Mouse (Mus musculus): ENCODE measurements around the gene Clstn1. TPM values are rescaled to one million over a fixed set of nuclear protein-coding genes. Genes with fewer than 3 reads are reported as not detected.

Gene Clstn1
- total and polyA plus RNA-seq, 2 experiments from 2014 or later: 14.3 to 37.9 TPM

GRCm38 (mm10) chr4:149590200-149590599, 3.9 kb downstream of the Clstn1 start:
- Histone ChIP-seq H3K4me1 (ENCODE audit: control insufficient read depth, insufficient read depth) (peaks cover 6% of the 10 kb centered on the region; the same call in 1 of the 2 replicates), H3K27me3 (ENCODE audit: control insufficient read depth, insufficient read depth, low read length) (peaks cover 33% of the 10 kb centered on the region), H3K9ac (replicated peaks; ENCODE audit: low read depth, low read length) (no peak overlapping the region), H3K9me3 (replicated peaks; ENCODE audit: control insufficient read depth, low read length) (no peaks in the 10 kb centered on the region), H3K36me3 (replicated peaks; ENCODE audit: control insufficient read depth, insufficient read depth, low read length) (no peaks in the 10 kb centered on the region), H3K27ac (ENCODE audit: low read depth) (no peak overlapping the region), H3K4me3 (ENCODE audit: low read depth, low read length) (no peak overlapping the region), H3K4me2 (ENCODE audit: low read depth, low read length) (no peak overlapping the region)
- TF ChIP-seq CTCF (IDR thresholded peaks at IDR 0.05; ENCODE audit: low read depth) (no peak), EP300 (IDR thresholded peaks at IDR 0.05; ENCODE audit: low read depth) (no peak)
- 78% methylated on average over 1 of the region's 1 CpGs for WGBS
- ATAC-seq (ENCODE audit: insufficient read depth, low read depth): no peak
- DNase-seq (ENCODE audit: low spot score): no peak

GRCm38 (mm10) chr4:149591486-149591885, 5.2 kb downstream of the Clstn1 start:
- WGBS: 85% methylated on average over 2 of the region's 2 CpGs
- DNase-seq (ENCODE audit: low spot score): no peak
- Histone ChIP-seq H3K4me3 (ENCODE audit: low read depth, low read length) (no peak overlapping the region), H3K9ac (replicated peaks; ENCODE audit: low read depth, low read length) (no peak overlapping the region), H3K27ac (ENCODE audit: low read depth) (no peak overlapping the region), H3K4me2 (ENCODE audit: low read depth, low read length) (no peak overlapping the region), H3K9me3 (replicated peaks; ENCODE audit: control insufficient read depth, low read length) (no peaks in the 10 kb centered on the region), H3K4me1 (ENCODE audit: control insufficient read depth, insufficient read depth) (peaks cover 6% of the 10 kb centered on the region; the same call in 1 of the 2 replicates), H3K36me3 (replicated peaks; ENCODE audit: control insufficient read depth, insufficient read depth, low read length) (no peaks in the 10 kb centered on the region), H3K27me3 (ENCODE audit: control insufficient read depth, insufficient read depth, low read length) (peaks cover 24% of the 10 kb centered on the region)
- ATAC-seq (ENCODE audit: insufficient read depth, low read depth): no peak
- TF ChIP-seq CTCF (IDR thresholded peaks at IDR 0.05; ENCODE audit: low read depth) (peak; percentile 35), EP300 (IDR thresholded peaks at IDR 0.05; ENCODE audit: low read depth) (no peak)

GRCm38 (mm10) chr4:149594913-149595581, 8.8 kb downstream of the Clstn1 start:
- no peak for ATAC-seq (ENCODE audit: insufficient read depth, low read depth)
- DNase-seq (ENCODE audit: low spot score): no peak
- H3K9ac ChIP-seq (replicated peaks; ENCODE audit: low read depth, low read length): no peak overlapping the region
- H3K36me3 ChIP-seq (replicated peaks; ENCODE audit: control insufficient read depth, insufficient read depth, low read length): no peaks in the 10 kb centered on the region
- H3K27ac ChIP-seq (ENCODE audit: low read depth): no peak overlapping the region
- no peaks in the 10 kb centered on the region for H3K4me1 ChIP-seq (ENCODE audit: control insufficient read depth, insufficient read depth)
- H3K27me3 ChIP-seq (ENCODE audit: control insufficient read depth, insufficient read depth, low read length): peaks cover 20% of the 10 kb centered on the region; the same call in 1 of the 2 replicates
- H3K9me3 ChIP-seq (replicated peaks; ENCODE audit: control insufficient read depth, low read length): no peaks in the 10 kb centered on the region
- WGBS: 82% methylated on average over 9 of the region's 9 CpGs
- TF ChIP-seq CTCF (IDR thresholded peaks at IDR 0.05; ENCODE audit: low read depth) (no peak), EP300 (IDR thresholded peaks at IDR 0.05; ENCODE audit: low read depth) (no peak)
- no peak overlapping the region for H3K4me3 ChIP-seq (ENCODE audit: low read depth, low read length)
- H3K4me2 ChIP-seq (ENCODE audit: low read depth, low read length): no peak overlapping the region

GRCm38 (mm10) chr4:149597641-149598208, 11.5 kb downstream of the Clstn1 start:
- DNase-seq (ENCODE audit: low spot score): no peak
- H3K4me3 ChIP-seq (ENCODE audit: low read depth, low read length): no peak overlapping the region
- H3K27ac ChIP-seq (ENCODE audit: low read depth): no peak overlapping the region
- H3K27me3 ChIP-seq (ENCODE audit: control insufficient read depth, insufficient read depth, low read length): peaks cover 28% of the 10 kb centered on the region
- H3K9me3 ChIP-seq (replicated peaks; ENCODE audit: control insufficient read depth, low read length): no peaks in the 10 kb centered on the region
- 74% methylated on average over 12 of the region's 12 CpGs for WGBS
- no peak overlapping the region for H3K4me2 ChIP-seq (ENCODE audit: low read depth, low read length)
- ATAC-seq (ENCODE audit: insufficient read depth, low read depth): no peak
- TF ChIP-seq CTCF (IDR thresholded peaks at IDR 0.05; ENCODE audit: low read depth) (no peak), EP300 (IDR thresholded peaks at IDR 0.05; ENCODE audit: low read depth) (no peak)
- no peak overlapping the region for H3K9ac ChIP-seq (replicated peaks; ENCODE audit: low read depth, low read length)
- H3K4me1 ChIP-seq (ENCODE audit: control insufficient read depth, insufficient read depth): peaks cover 5% of the 10 kb centered on the region
- H3K36me3 ChIP-seq (replicated peaks; ENCODE audit: control insufficient read depth, insufficient read depth, low read length): no peaks in the 10 kb centered on the region

GRCm38 (mm10) chr4:149599549-149599948, 13.3 kb downstream of the Clstn1 start:
- Histone ChIP-seq H3K9me3 (replicated peaks; ENCODE audit: control insufficient read depth, low read length) (no peaks in the 10 kb centered on the region), H3K9ac (replicated peaks; ENCODE audit: low read depth, low read length) (no peak overlapping the region), H3K27ac (ENCODE audit: low read depth) (no peak overlapping the region), H3K27me3 (ENCODE audit: control insufficient read depth, insufficient read depth, low read length) (peaks cover 41% of the 10 kb centered on the region), H3K36me3 (replicated peaks; ENCODE audit: control insufficient read depth, insufficient read depth, low read length) (no peaks in the 10 kb centered on the region), H3K4me3 (ENCODE audit: low read depth, low read length) (no peak overlapping the region), H3K4me2 (ENCODE audit: low read depth, low read length) (no peak overlapping the region), H3K4me1 (ENCODE audit: control insufficient read depth, insufficient read depth) (peaks cover 5% of the 10 kb centered on the region)
- WGBS: 91% methylated on average over 6 of the region's 6 CpGs
- TF ChIP-seq CTCF (IDR thresholded peaks at IDR 0.05; ENCODE audit: low read depth) (no peak), EP300 (IDR thresholded peaks at IDR 0.05; ENCODE audit: low read depth) (no peak)
- DNase-seq (ENCODE audit: low spot score) (no peak), ATAC-seq (ENCODE audit: insufficient read depth, low read depth) (no peak)
